Mouse (Mus musculus): ENCODE results near the gene Abhd4. TPM values are rescaled to one million over a fixed set of nuclear protein-coding genes. Genes with fewer than 3 reads are reported as not detected.
"Not testable (repeated sequence)": the region's sequence is repeated elsewhere in the genome, so short reads cannot be mapped to it uniquely, and the experiment has no call there.

Abhd4 gene
- total RNA-seq, 2 experiments from 2014 or later, result 43.7 to 48.0 TPM

GRCm38 (mm10) chr14:54220726-54221494 lies 33.1 kb upstream of the Abhd4 start:
- DNase-seq (ENCODE audit: extremely low spot score in 1 of 2, low spot score in 2 of 2), result no peak
- intact Hi-C loops (cut with DNase I), result no loop called here

GRCm38 (mm10) chr14:54221641-54222040 lies 32.3 kb upstream of the Abhd4 start:
- DNase-seq (ENCODE audit: extremely low spot score in 1 of 2, low spot score in 2 of 2), result no peak
- intact Hi-C loops (cut with DNase I), result no loop called here

- intact Hi-C loops (cut with DNase I), result no loop called here
- DNase-seq (ENCODE audit: extremely low spot score in 1 of 2, low spot score in 2 of 2), result no peak
These were observed 31.7 kb upstream of the Abhd4 start for GRCm38 (mm10) chr14:54222289-54222727.

- intact Hi-C loops (cut with DNase I), result no loop called here
These were observed 30.5 kb upstream of the Abhd4 start for GRCm38 (mm10) chr14:54223315-54224063.

DNA sequence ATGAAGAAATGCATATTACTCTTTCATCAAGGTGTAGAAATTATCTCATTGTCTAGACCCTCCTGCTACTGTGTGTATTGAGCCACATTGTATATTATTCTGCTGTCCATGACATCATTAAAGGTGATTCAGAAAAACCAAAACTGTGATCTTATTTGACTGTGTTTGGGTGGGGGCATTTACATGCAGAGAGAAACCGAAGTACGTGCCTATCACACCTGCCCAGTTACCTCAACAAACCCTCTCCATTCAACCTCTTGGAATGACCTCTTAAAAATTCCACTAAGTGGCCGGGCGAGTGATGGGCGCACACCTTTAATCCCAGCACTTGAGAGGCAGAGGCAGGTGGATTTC lies 29.9 kb upstream of the Abhd4 start:
- DNase-seq (ENCODE audit: extremely low spot score in 1 of 2, low spot score in 2 of 2), result no peak
- intact Hi-C loops (cut with DNase I), result no loop called here

More at GRCm38 (mm10) chr14:54223315-54224063, 30.5 kb upstream of the Abhd4 start:
- no peak for DNase-seq (ENCODE audit: extremely low spot score in 1 of 2, low spot score in 2 of 2)

DNA sequence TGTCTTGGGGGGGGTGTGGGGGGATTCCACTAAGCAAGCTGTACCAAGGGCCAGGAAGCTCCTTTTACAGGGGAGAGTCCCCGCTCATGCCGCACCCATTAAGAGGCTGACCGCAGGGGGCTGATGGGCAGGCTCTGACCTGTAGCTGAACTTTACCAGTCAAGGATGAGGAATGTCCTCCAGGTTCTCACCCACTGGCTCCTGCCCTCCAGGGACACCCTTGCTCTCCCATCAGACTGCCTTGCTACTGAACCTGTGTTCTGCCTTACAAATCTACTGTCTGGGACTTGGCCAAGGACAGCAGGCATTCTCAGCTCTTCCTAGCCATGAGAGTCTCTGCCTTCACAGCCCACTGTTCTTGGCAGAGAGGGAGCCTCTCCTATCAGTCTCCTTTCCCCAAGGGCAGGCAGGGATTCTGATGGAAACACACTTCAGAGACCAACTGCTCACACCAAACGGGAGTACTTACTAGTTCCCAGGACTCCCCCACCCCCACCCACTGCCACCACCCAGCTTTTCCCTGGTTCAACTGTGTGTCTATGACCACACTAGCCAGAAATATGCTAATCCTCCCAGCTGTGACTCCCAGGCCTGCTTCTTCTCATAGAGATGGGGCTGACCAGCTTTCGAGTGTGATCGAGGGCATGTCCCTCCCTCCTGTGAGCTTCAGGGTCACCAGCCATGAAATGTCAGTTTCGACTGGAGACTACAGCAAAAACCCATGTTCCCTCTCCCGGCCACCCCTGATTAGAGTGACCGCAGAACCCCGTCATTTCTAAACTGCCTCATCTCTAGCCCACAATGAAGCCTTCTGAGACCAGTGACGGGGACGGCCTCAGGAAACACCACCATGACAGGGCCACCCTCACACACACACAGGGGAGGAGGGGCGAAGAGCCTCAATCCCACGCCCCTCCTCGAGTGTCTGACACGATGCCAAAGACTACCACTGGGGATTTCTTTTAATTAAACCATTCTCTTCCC lies 29.2 kb upstream of the Abhd4 start:
- no peak for DNase-seq (ENCODE audit: extremely low spot score in 1 of 2, low spot score in 2 of 2)
- intact Hi-C loops (cut with DNase I), result loop anchor here (5.0 kb wide), 2 partner anchors 157 to 223 kb away; no protein-coding TSS in a partner anchor

GRCm38 (mm10) chr14:54225725-54226124 lies 28.3 kb upstream of the Abhd4 start:
- DNase-seq (ENCODE audit: extremely low spot score in 1 of 2, low spot score in 2 of 2), result no peak
- intact Hi-C loops (cut with DNase I), result loop anchor here (5.0 kb wide), 2 partner anchors 158 to 222 kb away; no protein-coding TSS in a partner anchor

- peak in 1 of 2 experiments; percentile 57 for DNase-seq (ENCODE audit: extremely low spot score in 1 of 2, low spot score in 2 of 2)
- intact Hi-C loops (cut with DNase I), result loop anchor here (5.0 kb wide), 2 partner anchors 160 to 220 kb away; no protein-coding TSS in a partner anchor
These were observed 26.8 kb upstream of the Abhd4 start for GRCm38 (mm10) chr14:54226911-54227811.

GRCm38 (mm10) chr14:54227911-54228451 lies 26.0 kb upstream of the Abhd4 start:
- peak; percentile 57 to 75 for DNase-seq (ENCODE audit: extremely low spot score in 1 of 2, low spot score in 2 of 2)
- intact Hi-C loops (cut with DNase I), result loop anchor here (2.0 to 5.0 kb wide), 3 partner anchors 161 to 413 kb away; partner anchors contain the start of genes Cdh24 and Gm17606

DNA sequence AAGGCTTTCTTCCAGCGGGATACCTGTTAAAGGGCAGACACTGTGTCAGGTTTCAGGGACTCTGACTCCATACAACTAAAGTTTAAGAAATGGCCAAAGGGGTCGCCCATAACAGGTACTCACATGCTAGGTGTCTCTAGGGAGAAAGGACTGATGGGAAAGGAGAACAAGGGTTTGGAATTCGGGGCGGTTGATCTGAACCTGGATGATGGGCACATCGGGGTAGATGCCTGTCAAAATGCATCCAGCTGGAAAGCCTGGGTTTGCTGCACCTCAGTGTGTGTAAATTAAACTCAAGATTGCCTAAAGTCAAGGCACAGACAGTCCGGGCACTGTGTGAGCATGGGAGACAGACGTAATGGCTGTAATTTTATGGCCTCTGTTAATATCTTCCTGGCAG lies 25.5 kb upstream of the Abhd4 start:
- intact Hi-C loops (cut with DNase I), result loop anchor here (2.0 to 5.0 kb wide), 3 partner anchors 161 to 412 kb away; partner anchors contain the start of genes Cdh24 and Gm17606
- no peak for DNase-seq (ENCODE audit: extremely low spot score in 1 of 2, low spot score in 2 of 2)

DNA sequence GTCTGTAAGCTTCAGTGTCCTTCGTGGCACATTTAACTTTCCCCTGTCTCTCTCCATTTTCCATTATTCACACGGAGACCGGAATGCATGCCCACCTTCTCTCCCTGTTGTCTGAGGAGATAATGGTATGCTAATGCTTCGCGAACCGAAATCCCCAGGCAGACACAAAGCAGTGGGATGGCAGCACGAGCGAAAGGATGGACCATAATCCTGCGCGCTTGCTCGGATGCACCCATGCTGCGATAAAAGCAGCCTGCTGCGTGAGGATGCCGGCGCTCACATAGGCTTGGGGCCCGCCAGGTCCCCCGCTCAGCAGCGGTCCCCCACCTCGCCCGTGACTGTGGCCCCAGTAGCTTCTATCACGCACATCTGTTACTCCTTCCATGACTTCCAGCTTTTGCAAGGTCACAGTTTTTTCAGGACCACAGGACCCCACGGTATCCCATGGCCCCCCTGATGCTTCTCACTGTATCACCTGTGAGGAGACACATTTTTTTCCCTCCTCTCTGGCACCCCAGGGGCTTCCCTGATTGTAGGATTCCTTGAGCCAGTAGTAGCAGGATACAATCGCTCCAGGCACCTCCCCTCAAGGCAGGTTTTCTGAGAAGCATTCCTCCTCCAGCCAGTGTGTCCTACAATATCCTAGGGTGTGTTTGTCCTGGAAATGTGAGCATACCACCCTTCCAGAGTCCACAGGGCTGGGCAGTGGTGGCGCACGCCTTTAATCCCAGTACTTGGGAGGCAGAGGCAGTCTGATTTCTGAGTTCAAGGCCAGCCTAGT lies 24.9 kb upstream of the Abhd4 start:
- DNase-seq (ENCODE audit: extremely low spot score in 1 of 2, low spot score in 2 of 2), result peak in 1 of 2 experiments; percentile 47
- intact Hi-C loops (cut with DNase I), result loop anchor here (2.0 to 5.0 kb wide), 3 partner anchors 162 to 412 kb away; partner anchors contain the start of genes Cdh24 and Gm17606

- intact Hi-C loops (cut with DNase I), result loop anchor here (2.0 to 5.0 kb wide), 3 partner anchors 163 to 411 kb away; partner anchors contain the start of genes Cdh24 and Gm17606
- DNase-seq (ENCODE audit: extremely low spot score in 1 of 2, low spot score in 2 of 2), result not testable (repeated sequence)
These were observed 24.1 kb upstream of the Abhd4 start for GRCm38 (mm10) chr14:54229849-54230248.

DNA sequence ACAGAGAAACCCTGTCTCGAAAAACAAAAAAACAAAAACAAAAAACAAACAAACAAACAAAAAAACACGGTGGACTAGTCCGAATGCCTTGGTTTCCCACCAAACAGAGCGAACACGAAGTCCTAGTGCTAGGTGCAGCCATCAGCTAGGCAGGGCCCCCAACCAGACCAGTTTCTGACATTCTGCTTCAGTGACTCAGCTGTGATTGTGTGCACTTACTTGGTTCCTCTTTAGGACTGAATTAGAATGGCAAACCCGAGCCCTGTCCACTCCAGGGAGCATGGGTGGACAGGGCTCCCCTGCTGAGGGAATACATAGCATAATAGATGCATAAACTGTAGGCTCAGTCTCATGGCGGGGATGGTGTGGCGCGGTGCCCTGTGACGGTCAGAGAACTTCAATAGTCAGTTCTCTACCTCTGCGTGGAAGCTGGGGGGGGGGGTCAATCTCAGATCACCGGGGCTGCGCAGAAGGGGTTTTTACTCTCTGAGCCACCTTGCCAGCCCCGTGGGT lies 23.3 kb upstream of the Abhd4 start:
- no peak for DNase-seq (ENCODE audit: extremely low spot score in 1 of 2, low spot score in 2 of 2)
- intact Hi-C loops (cut with DNase I), result no loop called here

GRCm38 (mm10) chr14:54231176-54231956 lies 22.6 kb upstream of the Abhd4 start:
- intact Hi-C loops (cut with DNase I), result no loop called here
- no peak for DNase-seq (ENCODE audit: extremely low spot score in 1 of 2, low spot score in 2 of 2)

DNA sequence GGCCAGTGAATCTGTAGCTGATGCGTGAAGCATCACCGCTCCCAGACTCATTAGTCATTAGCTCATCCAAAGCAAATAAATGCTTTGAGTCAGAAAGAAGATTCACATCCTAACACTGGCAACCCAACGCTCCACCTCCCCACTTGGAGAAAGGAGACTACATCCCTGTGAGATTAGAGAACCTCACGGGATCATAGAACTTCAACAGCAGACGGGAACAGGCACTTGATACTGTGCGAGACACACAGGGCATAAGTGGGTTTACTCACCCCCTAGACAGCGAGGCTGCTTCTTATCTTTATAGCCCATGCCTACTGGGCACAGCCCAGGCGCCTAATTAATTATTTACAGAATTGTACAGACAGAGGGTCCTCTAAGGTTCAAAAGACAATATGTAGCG lies 21.8 kb upstream of the Abhd4 start:
- no peak for DNase-seq (ENCODE audit: extremely low spot score in 1 of 2, low spot score in 2 of 2)
- intact Hi-C loops (cut with DNase I), result no loop called here

Measured in left cerebral cortex, postnatal 10 days (tissue).